In genomic region chr14:59441472-59441805, GRCm38 (mm10) we compare ENCODE assay signal across 8 mouse cellular contexts. TPM values are rescaled to one million over a fixed set of nuclear protein-coding genes. Genes with fewer than 3 reads are reported as not detected.
A peak's percentile ranks its signal among the peaks of the same experiment; 100 is the strongest.
DNase-seq lines count a peak whose midpoint lies in the region; ATAC-seq and TF ChIP-seq lines count a peak whose summit lies in the region.

No protein-coding gene starts in this region.

- H3K79me2 ChIP-seq in MEL (ENCODE audit: control insufficient read depth, insufficient read depth, low read length, poor library complexity) = peaks cover 24% of the 10 kb centered on the region

- TF ChIP-seq EP300 in MEL (IDR thresholded peaks at IDR 0.05; ENCODE audit: low read depth in 1 of 2, low read length in 2 of 2) = peak; percentile 11 to 22; a peak in 2 of 4 replicates

- intact Hi-C loops in heart, postnatal 36 days (cut with DNase I) = loop anchor here (1.0 to 5.0 kb wide), 3 partner anchors 44 to 239 kb away; partner anchors contain the start of genes Phf11c and Rcbtb1

- H3K4me3 ChIP-seq in heart, embryonic 14.5 days (ENCODE audit: control insufficient read depth in 1 of 2, insufficient read depth in 1 of 2, low read depth in 1 of 2, low read length in 2 of 2) = peak overlapping the region; percentile 84 to 98
- H3K4me3 ChIP-seq in MEL (ENCODE audit: control insufficient read depth in 1 of 2, insufficient read depth in 1 of 2, low read depth in 2 of 2, low read length in 2 of 2) = peak overlapping the region; percentile 80 to 87
- peak overlapping the region; percentile 79 for H3K4me3 ChIP-seq in hindbrain, embryonic 14.5 days (replicated peaks; ENCODE audit: low read length)
- peak overlapping the region; percentile 89 for H3K4me3 ChIP-seq in midbrain, embryonic 13.5 days (replicated peaks)

- no peak for TF ChIP-seq POLR2A in MEL (IDR thresholded peaks at IDR 0.05; ENCODE audit: control insufficient read depth in 1 of 2, insufficient read depth in 1 of 2, low read depth in 1 of 2, low read length in 2 of 2, poor library complexity in 1 of 2)

- no peaks in the 10 kb centered on the region for H3K27me3 ChIP-seq in heart, embryonic 14.5 days (ENCODE audit: control insufficient read depth, insufficient read depth, low read length)
- no peaks in the 10 kb centered on the region for H3K27me3 ChIP-seq in MEL (ENCODE audit: control insufficient read depth in 1 of 2, insufficient read depth in 2 of 2, low read length in 2 of 2)
- no peaks in the 10 kb centered on the region for H3K27me3 ChIP-seq in hindbrain, embryonic 14.5 days (ENCODE audit: control insufficient read depth, insufficient read depth, low read length)
- no peaks in the 10 kb centered on the region for H3K27me3 ChIP-seq in midbrain, embryonic 13.5 days

- WGBS in heart, embryonic 14.5 days = 12% methylated on average over 6 of the region's 6 CpGs
- 12% methylated on average over 6 of the region's 6 CpGs for WGBS in hindbrain, embryonic 14.5 days
- WGBS in midbrain, embryonic 13.5 days = 11% methylated on average over 6 of the region's 6 CpGs

- H3K9ac ChIP-seq in heart, embryonic 14.5 days (ENCODE audit: low read length) = peak overlapping the region; percentile 88
- H3K9ac ChIP-seq in MEL (ENCODE audit: control insufficient read depth, low read depth, low read length, poor library complexity, severe bottlenecking) = peak overlapping the region; percentile 94
- peak overlapping the region; percentile 62 for H3K9ac ChIP-seq in hindbrain, embryonic 14.5 days
- H3K9ac ChIP-seq in midbrain, embryonic 13.5 days (replicated peaks) = peak overlapping the region; percentile 86

- H3K4me2 ChIP-seq in heart, embryonic 14.5 days (ENCODE audit: low read length) = peak overlapping the region; percentile 92
- peak overlapping the region; percentile 92 for H3K4me2 ChIP-seq in hindbrain, embryonic 14.5 days (replicated peaks)
- peak overlapping the region; percentile 80 for H3K4me2 ChIP-seq in midbrain, embryonic 13.5 days (replicated peaks)

- H3K36me3 ChIP-seq in heart, embryonic 14.5 days (ENCODE audit: control insufficient read depth, insufficient read depth, low read length) = no peaks in the 10 kb centered on the region
- peaks cover 0 to 22% of the 10 kb centered on the region in 2 experiments; a peak in 3 of 4 replicates for H3K36me3 ChIP-seq in MEL (ENCODE audit: control insufficient read depth in 1 of 2, insufficient read depth in 2 of 2, low read length in 2 of 2)
- no peaks in the 10 kb centered on the region for H3K36me3 ChIP-seq in hindbrain, embryonic 14.5 days (replicated peaks; ENCODE audit: control insufficient read depth, insufficient read depth)
- H3K36me3 ChIP-seq in midbrain, embryonic 13.5 days = no peaks in the 10 kb centered on the region

- no peak for DNase-seq in heart, postnatal 36 days
- peak; percentile 71 for DNase-seq in MEL (ENCODE audit: low read depth, low spot score)
- no peak for DNase-seq in hindbrain, embryonic 14.5 days (ENCODE audit: low spot score)
- no peak for DNase-seq in gastrocnemius, adult 8-10 months (ENCODE audit: low spot score in 2 of 2)
- no peak for DNase-seq in urinary bladder, postnatal 14 days (ENCODE audit: low spot score)
- DNase-seq in kidney, postnatal 14 days = no peak

- peaks cover 0 to 7% of the 10 kb centered on the region in 2 experiments; a peak in 2 of 4 replicates for H3K4me1 ChIP-seq in heart, embryonic 14.5 days (ENCODE audit: control insufficient read depth in 2 of 2, insufficient read depth in 2 of 2, low read length in 2 of 2)
- peaks cover 6 to 12% of the 10 kb centered on the region in 2 experiments for H3K4me1 ChIP-seq in MEL (ENCODE audit: control insufficient read depth in 1 of 2, insufficient read depth in 2 of 2, low read length in 2 of 2)
- peaks cover 5% of the 10 kb centered on the region for H3K4me1 ChIP-seq in hindbrain, embryonic 14.5 days (replicated peaks; ENCODE audit: control insufficient read depth, insufficient read depth, low read length)
- peaks cover 18% of the 10 kb centered on the region for H3K4me1 ChIP-seq in midbrain, embryonic 13.5 days (replicated peaks)

- no peak for TF ChIP-seq CTCF in MEL (IDR thresholded peaks at IDR 0.05 in 2 of 3, conservative IDR thresholded peaks at IDR 0.05 in 1 of 3; ENCODE audit: control insufficient read depth in 1 of 3, insufficient read depth in 1 of 3, low read depth in 2 of 3, low read length in 3 of 3, poor library complexity in 1 of 3, severe bottlenecking in 1 of 3)

- no peaks in the 10 kb centered on the region for H3K9me3 ChIP-seq in heart, embryonic 14.5 days (ENCODE audit: control insufficient read depth, low read length)
- H3K9me3 ChIP-seq in MEL (replicated peaks; ENCODE audit: insufficient read depth, low read length) = no peaks in the 10 kb centered on the region
- no peaks in the 10 kb centered on the region for H3K9me3 ChIP-seq in hindbrain, embryonic 14.5 days (ENCODE audit: control insufficient read depth, low read length)
- no peaks in the 10 kb centered on the region for H3K9me3 ChIP-seq in midbrain, embryonic 13.5 days

- ATAC-seq in heart, embryonic 14.5 days (ENCODE audit: insufficient number of reproducible peaks, insufficient read depth, low FRiP score, low read depth) = no peak
- no peak for ATAC-seq in hindbrain, embryonic 14.5 days (ENCODE audit: low FRiP score)
- no peak for ATAC-seq in midbrain, embryonic 13.5 days

- peak overlapping the region; percentile 90 to 92 for H3K27ac ChIP-seq in heart, embryonic 14.5 days (replicated peaks in 1 of 2; ENCODE audit: control insufficient read depth in 1 of 2, insufficient read depth in 1 of 2, low read depth in 2 of 2, low read length in 2 of 2)
- H3K27ac ChIP-seq in MEL (ENCODE audit: control insufficient read depth, low read depth, low read length) = peak overlapping the region; percentile 89
- H3K27ac ChIP-seq in hindbrain, embryonic 14.5 days = no peak overlapping the region; the same call in 1 of the 2 replicates
- peak overlapping the region; percentile 78; the same call in 1 of the 2 replicates for H3K27ac ChIP-seq in midbrain, embryonic 13.5 days

- no peak for TF ChIP-seq RAD21 in MEL (IDR thresholded peaks at IDR 0.05; ENCODE audit: low read depth, low read length)

TF ChIP-seq in MEL, 35 proteins besides CTCF, POLR2A, EP300 and RAD21:
- no peak for TF ChIP-seq MAZ (IDR thresholded peaks at IDR 0.05; ENCODE audit: low read depth, low read length)
- 0 out of 2 replicates have a peak, but pooled peaks have one; percentile 52 for TF ChIP-seq CHD1 (IDR thresholded peaks at IDR 0.05; ENCODE audit: low read depth, low read length)
- TF ChIP-seq ZNF384 (IDR thresholded peaks at IDR 0.05; ENCODE audit: low read depth, low read length) = peak; percentile 71; the same call in 1 of the 2 replicates
- TF ChIP-seq ETS1 (IDR thresholded peaks at IDR 0.05; ENCODE audit: low read depth, low read length) = 0 out of 2 replicates have a peak, but pooled peaks have one; percentile 6

RNA-seq across cellular contexts. Expression of gene Cab39l, which starts 0.7 kb away (rescaled TPM):
- 25.2 and 26.5 TPM in 2 replicates for polyA plus RNA-seq in heart, embryonic 14.5 days (2014; fragmentation: Nextera tagmentation; extraction: Ambion mirVana)
- 10 to 100 TPM; 23.5 to 24.3 TPM for total RNA-seq in heart, postnatal 36 days (2021)
- 22.6 and 24.2 TPM in 2 replicates for total RNA-seq in MEL (2012; rRNA removed)
- polyA plus RNA-seq in MEL (2012; ENCODE audit: insufficient read depth in 1 of 2, insufficient read length in 2 of 2, low read depth in 1 of 2, low replicate concordance in 2 of 2, missing spikeins in 1 of 2) = 10 to 100 TPM in 1 of 2 experiments, not detected in 1; 34.0 TPM
- 32.2 and 33.4 TPM in 2 replicates for polyA plus RNA-seq in hindbrain, embryonic 14.5 days (2014; fragmentation: Nextera tagmentation; extraction: Ambion mirVana)
- polyA plus RNA-seq in midbrain, embryonic 13.5 days (2015; fragmentation: Nextera tagmentation; extraction: Ambion mirVana) = 24.8 and 25.3 TPM in 2 replicates
- 10 to 100 TPM; 20.9 to 26.5 (median 22.3) TPM for total RNA-seq in gastrocnemius, adult 8-10 months (2022)

RNA-seq across cellular contexts. Expression of gene Setdb2, which starts 0.8 kb away (rescaled TPM):
- 6.8 and 8.3 TPM in 2 replicates for polyA plus RNA-seq in heart, embryonic 14.5 days (2014; fragmentation: Nextera tagmentation; extraction: Ambion mirVana)
- 10 to 100 TPM; 10.2 to 12.4 TPM for total RNA-seq in heart, postnatal 36 days (2021)
- 18.3 and 20.2 TPM in 2 replicates for total RNA-seq in MEL (2012; rRNA removed)
- 10 to 100 TPM in 1 of 2 experiments, not detected in 1; 10.8 TPM for polyA plus RNA-seq in MEL (2012; ENCODE audit: insufficient read depth in 1 of 2, insufficient read length in 2 of 2, low read depth in 1 of 2, low replicate concordance in 2 of 2, missing spikeins in 1 of 2)
- 6.3 and 8.9 TPM in 2 replicates for polyA plus RNA-seq in hindbrain, embryonic 14.5 days (2014; fragmentation: Nextera tagmentation; extraction: Ambion mirVana)
- polyA plus RNA-seq in midbrain, embryonic 13.5 days (2015; fragmentation: Nextera tagmentation; extraction: Ambion mirVana) = 8.3 and 9.4 TPM in 2 replicates
- 1 to 10 TPM; 2.8 to 5.3 (median 4.4) TPM for total RNA-seq in gastrocnemius, adult 8-10 months (2022)

RNA-seq across cellular contexts. Expression of gene Phf11c, which starts 46.3 kb away (rescaled TPM):
- 0.34 and 0.54 TPM in 2 replicates for polyA plus RNA-seq in heart, embryonic 14.5 days (2014; fragmentation: Nextera tagmentation; extraction: Ambion mirVana)
- total RNA-seq in heart, postnatal 36 days (2021) = under 1 TPM; 0.76 to 0.86 TPM
- 0.92 and 1.0 TPM in 2 replicates for total RNA-seq in MEL (2012; rRNA removed)
- 1 to 10 TPM in 1 of 2 experiments, not detected in 1; 1.2 TPM for polyA plus RNA-seq in MEL (2012; ENCODE audit: insufficient read depth in 1 of 2, insufficient read length in 2 of 2, low read depth in 1 of 2, low replicate concordance in 2 of 2, missing spikeins in 1 of 2)
- polyA plus RNA-seq in hindbrain, embryonic 14.5 days (2014; fragmentation: Nextera tagmentation; extraction: Ambion mirVana) = 0.25 TPM in 2 replicates
- polyA plus RNA-seq in midbrain, embryonic 13.5 days (2015; fragmentation: Nextera tagmentation; extraction: Ambion mirVana) = 0.30 and 0.34 TPM in 2 replicates
- total RNA-seq in gastrocnemius, adult 8-10 months (2022) = under 1 TPM in 3 of 4 experiments, not detected in 1; 0.15 to 0.36 (median 0.36) TPM
